In genomic region chr10:24409976-24410375, GRCm38 (mm10) we compare ENCODE assay signal across 8 mouse cellular contexts.
DNase-seq lines count a peak whose midpoint lies in the region; ATAC-seq lines count a peak whose summit lies in the region.
"Had no signal": no experiment of that assay in that cellular context is flagged by ENCODE, and none has a peak within 500 bp of the region (broad histone marks: within the 10 kb centered on the region; RNA-seq: fewer than 3 reads in every experiment).

No protein-coding gene starts in this region.

- no peaks in the 10 kb centered on the region for H3K4me1 ChIP-seq in kidney, embryonic 16.5 days (ENCODE audit: insufficient read depth, low read length)
- H3K4me1 ChIP-seq in kidney, embryonic 14.5 days (ENCODE audit: control insufficient read depth, insufficient read depth, low read length), result no peaks in the 10 kb centered on the region
- H3K4me1 ChIP-seq: liver, embryonic 13.5 days had no signal

- no peak overlapping the region for H3K27ac ChIP-seq in kidney, embryonic 16.5 days (ENCODE audit: low read length)
- no peak overlapping the region for H3K27ac ChIP-seq in kidney, embryonic 14.5 days (ENCODE audit: low read depth, low read length)
- H3K27ac ChIP-seq: liver, embryonic 13.5 days had no signal

- DNase-seq in R1 (ENCODE audit: low read depth, low spot score), result peak; percentile 52
- DNase-seq in embryo, embryonic 11.5 days (ENCODE audit: low read depth, low spot score), result peak; percentile 26
- peak; percentile 74 for DNase-seq in lung, postnatal 36 days
- no peak for DNase-seq in c-Kit-positive CD71-positive TER-119-positive erythroid progenitor cells, embryonic 14.5 days (ENCODE audit: low spot score)
- DNase-seq in urinary bladder, postnatal 25 days (ENCODE audit: low spot score), result no peak
- DNase-seq: liver, embryonic 13.5 days had no signal

- H3K4me3 ChIP-seq in kidney, embryonic 16.5 days (ENCODE audit: low read length), result no peak overlapping the region
- H3K4me3 ChIP-seq in kidney, embryonic 14.5 days (ENCODE audit: low read length), result no peak overlapping the region
- H3K4me3 ChIP-seq: liver, embryonic 13.5 days had no signal

- no peaks in the 10 kb centered on the region for H3K36me3 ChIP-seq in kidney, embryonic 16.5 days (ENCODE audit: insufficient read depth, low read length)
- H3K36me3 ChIP-seq in kidney, embryonic 14.5 days (ENCODE audit: control insufficient read depth, insufficient read depth, low read length), result no peaks in the 10 kb centered on the region
- H3K36me3 ChIP-seq: liver, embryonic 13.5 days had no signal

- H3K4me2 ChIP-seq in kidney, embryonic 16.5 days (replicated peaks; ENCODE audit: low read depth, low read length), result no peak overlapping the region
- H3K4me2 ChIP-seq in kidney, embryonic 14.5 days (replicated peaks; ENCODE audit: low read depth, low read length), result no peak overlapping the region
- H3K4me2 ChIP-seq: liver, embryonic 13.5 days had no signal

- no peak overlapping the region for H3K9ac ChIP-seq in kidney, embryonic 16.5 days (replicated peaks; ENCODE audit: low read length)
- no peak overlapping the region for H3K9ac ChIP-seq in kidney, embryonic 14.5 days (ENCODE audit: low read depth, low read length)
- H3K9ac ChIP-seq: liver, embryonic 13.5 days had no signal

- no peaks in the 10 kb centered on the region for H3K27me3 ChIP-seq in kidney, embryonic 16.5 days (ENCODE audit: insufficient read depth, low read length)
- no peaks in the 10 kb centered on the region for H3K27me3 ChIP-seq in kidney, embryonic 14.5 days (ENCODE audit: control insufficient read depth, insufficient read depth, low read length)
- H3K27me3 ChIP-seq: liver, embryonic 13.5 days had no signal

- peak; percentile 69; the same call in 1 of the 2 replicates for ATAC-seq in kidney, embryonic 16.5 days (ENCODE audit: low FRiP score, low TSS enrichment)
- ATAC-seq in kidney, embryonic 14.5 days (ENCODE audit: low FRiP score, low TSS enrichment), result no peak

- WGBS in kidney, embryonic 16.5 days, result 42% methylated on average over 1 of the region's 1 CpGs
- WGBS in kidney, embryonic 14.5 days, result 26% methylated on average over 1 of the region's 1 CpGs

- no peaks in the 10 kb centered on the region for H3K9me3 ChIP-seq in kidney, embryonic 16.5 days (ENCODE audit: low read length)
- H3K9me3 ChIP-seq in kidney, embryonic 14.5 days (ENCODE audit: control insufficient read depth, low read length), result no peaks in the 10 kb centered on the region
- H3K9me3 ChIP-seq: liver, embryonic 13.5 days had no signal

Comparison
In these comparisons a context has a peak if more than half of its experiments do, and no peak if none do; other contexts are left out.
1. DNase-seq: peak in R1 (single experiment), embryo, embryonic 11.5 days (single experiment) and lung, postnatal 36 days (single experiment); none in c-Kit-positive CD71-positive TER-119-positive erythroid progenitor cells, embryonic 14.5 days (single experiment) and urinary bladder, postnatal 25 days (single experiment).